ENCODE assay signal across 9 mouse cellular contexts in the genomic region with DNA sequence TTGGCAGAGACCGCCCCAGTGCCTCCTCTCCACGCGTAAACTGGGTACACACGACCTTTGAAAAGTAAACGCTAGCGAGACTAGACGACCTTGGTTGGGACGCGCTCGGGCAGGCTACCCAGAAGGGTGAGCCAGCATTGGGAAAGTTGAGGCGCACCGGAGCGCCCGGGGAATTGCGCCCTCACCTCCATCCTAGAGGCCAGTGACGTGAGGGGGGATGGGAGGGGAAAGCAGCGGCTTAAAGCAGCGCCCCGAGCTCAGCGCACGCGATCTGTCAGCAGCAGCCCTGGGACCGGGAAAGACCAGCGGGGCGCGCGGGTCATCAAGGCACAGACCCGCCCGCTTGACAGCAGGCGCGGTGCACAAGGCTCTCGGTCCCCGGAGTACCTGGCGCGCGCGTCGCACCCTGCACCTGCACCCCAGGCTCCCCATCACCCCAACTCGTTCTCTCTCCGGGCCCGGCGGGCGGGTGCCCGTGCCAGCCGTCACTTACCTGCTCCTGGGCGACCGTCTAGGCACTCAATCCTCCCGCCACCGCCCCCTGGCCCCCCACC. TPM values are rescaled to one million over a fixed set of nuclear protein-coding genes. Genes with fewer than 3 reads are reported as not detected.
DNase-seq lines count a peak whose midpoint lies in the region; ATAC-seq and TF ChIP-seq lines count a peak whose summit lies in the region.
"Had no signal": no experiment of that assay in that cellular context is flagged by ENCODE, and none has a peak within 500 bp of the region (broad histone marks: within the 10 kb centered on the region; RNA-seq: fewer than 3 reads in every experiment).

No protein-coding gene starts in this region.

- whole genome bisulfite sequencing in bone marrow, adult 2 months: 1% methylated on average over 49 of the region's 49 CpGs
- 1% methylated on average over 36 of the region's 49 CpGs for WGBS in intestine, embryonic 16.5 days
- WGBS in liver, embryonic 15.5 days (ENCODE audit: insufficient replicate concordance): under 1% methylated on average over 49 of the region's 49 CpGs
- under 1% methylated on average over 47 of the region's 49 CpGs for WGBS in neural tube, embryonic 12.5 days

- H3K4me2 ChIP-seq in intestine, embryonic 16.5 days (ENCODE audit: low read depth, low read length): peak overlapping the region; percentile 89
- H3K4me2 ChIP-seq in liver, embryonic 15.5 days: peak overlapping the region; percentile 97
- peak overlapping the region; percentile 97 for H3K4me2 ChIP-seq in neural tube, embryonic 12.5 days (replicated peaks)

- H3K27ac ChIP-seq in bone marrow, adult 2 months (ENCODE audit: control insufficient read depth, insufficient read depth, low read depth, low read length, poor library complexity): no peak overlapping the region
- peak overlapping the region; percentile 80 for H3K27ac ChIP-seq in intestine, embryonic 16.5 days (ENCODE audit: low read length)
- peak overlapping the region; percentile 66 for H3K27ac ChIP-seq in liver, embryonic 15.5 days (replicated peaks)
- H3K27ac ChIP-seq in neural tube, embryonic 12.5 days: no peak overlapping the region

- ATAC-seq in intestine, embryonic 16.5 days: peak; percentile 58
- peak; percentile 53 for ATAC-seq in liver, embryonic 15.5 days (ENCODE audit: insufficient read depth)
- peak; percentile 73 for ATAC-seq in neural tube, embryonic 12.5 days (ENCODE audit: low FRiP score, low read depth)
- ATAC-seq in erythroid progenitor cell, adult 5-6 weeks (replicated peaks; ENCODE audit: low FRiP score, poor library complexity, severe bottlenecking): no peak

- no peak for TF ChIP-seq CTCF in bone marrow, adult 2 months (IDR thresholded peaks at IDR 0.05; ENCODE audit: control insufficient read depth, insufficient read depth, low read length)

- H3K4me1 ChIP-seq in bone marrow, adult 2 months (ENCODE audit: control insufficient read depth, insufficient read depth, low read length): no peaks in the 10 kb centered on the region
- peaks cover 24% of the 10 kb centered on the region for H3K4me1 ChIP-seq in intestine, embryonic 16.5 days (ENCODE audit: control insufficient read depth, insufficient read depth, low read length)
- H3K4me1 ChIP-seq in liver, embryonic 15.5 days (replicated peaks): peaks cover 38% of the 10 kb centered on the region
- H3K4me1 ChIP-seq in neural tube, embryonic 12.5 days: peaks cover 19% of the 10 kb centered on the region

- no peaks in the 10 kb centered on the region for H3K27me3 ChIP-seq in intestine, embryonic 16.5 days (replicated peaks; ENCODE audit: control insufficient read depth, insufficient read depth, low read length)
- peaks cover 17% of the 10 kb centered on the region for H3K27me3 ChIP-seq in liver, embryonic 15.5 days
- H3K27me3 ChIP-seq in neural tube, embryonic 12.5 days (replicated peaks): no peaks in the 10 kb centered on the region

- peak overlapping the region; percentile 27 for H3K4me3 ChIP-seq in bone marrow, adult 2 months (replicated peaks; ENCODE audit: control insufficient read depth, low read depth, low read length)
- peak overlapping the region; percentile 87 for H3K4me3 ChIP-seq in intestine, embryonic 16.5 days (ENCODE audit: low read length)
- peak overlapping the region; percentile 64 for H3K4me3 ChIP-seq in liver, embryonic 15.5 days (replicated peaks)
- H3K4me3 ChIP-seq in neural tube, embryonic 12.5 days: peak overlapping the region; percentile 74

- H3K36me3 ChIP-seq in intestine, embryonic 16.5 days (ENCODE audit: control insufficient read depth, insufficient read depth, low read length): no peaks in the 10 kb centered on the region; the same call in 1 of the 2 replicates
- no peaks in the 10 kb centered on the region for H3K36me3 ChIP-seq in liver, embryonic 15.5 days (replicated peaks)
- H3K36me3 ChIP-seq in neural tube, embryonic 12.5 days: no peaks in the 10 kb centered on the region

- TF ChIP-seq POLR2A in bone marrow, adult 2 months (IDR thresholded peaks at IDR 0.05; ENCODE audit: borderline replicate concordance, control insufficient read depth, low read depth, low read length): no peak

- H3K9me3 ChIP-seq in intestine, embryonic 16.5 days (ENCODE audit: control insufficient read depth, low read length): no peaks in the 10 kb centered on the region
- no peaks in the 10 kb centered on the region for H3K9me3 ChIP-seq in liver, embryonic 15.5 days (replicated peaks)
- H3K9me3 ChIP-seq in neural tube, embryonic 12.5 days: no peaks in the 10 kb centered on the region

- H3K9ac ChIP-seq in intestine, embryonic 16.5 days (ENCODE audit: low read depth, low read length): peak overlapping the region; percentile 87
- peak overlapping the region; percentile 53 for H3K9ac ChIP-seq in liver, embryonic 15.5 days
- peak overlapping the region; percentile 79 for H3K9ac ChIP-seq in neural tube, embryonic 12.5 days

- DNase-seq in right cerebral cortex, postnatal 10 days (ENCODE audit: low spot score in 2 of 2): peak; percentile 58 to 66
- no peak for DNase-seq in right cerebral cortex, adult 18-20 months
- DNase-seq in frontal cortex, postnatal 14 days (ENCODE audit: low spot score in 2 of 2): peak; percentile 24 to 46

RNA-seq across cellular contexts. Expression of a gene that starts 0.4 kb away (rescaled TPM):
- 3.7 and 7.7 TPM in 2 replicates for polyA plus RNA-seq in bone marrow, adult 2 months (2011; ENCODE audit: insufficient read depth, insufficient read length, low replicate concordance, missing spikeins)
- polyA plus RNA-seq in intestine, embryonic 16.5 days (2015; fragmentation: Nextera tagmentation; extraction: Ambion mirVana): 27.5 and 28.7 TPM in 2 replicates
- 8.7 and 9.7 TPM in 2 replicates for polyA plus RNA-seq in liver, embryonic 15.5 days (2015; fragmentation: Nextera tagmentation; extraction: Ambion mirVana)
- 23.7 and 24.0 TPM in 2 replicates for polyA plus RNA-seq in neural tube, embryonic 12.5 days (2016; fragmentation: Nextera tagmentation; extraction: Ambion mirVana)
- total RNA-seq in erythroid progenitor cell, adult 5-6 weeks (2015; ENCODE audit: low replicate concordance): 0.42 TPM in 1 of 2 replicates, not detected in the other
- total RNA-seq in erythroid progenitor cell, adult 5-6 weeks (2017; ENCODE audit: low replicate concordance): 3.3 and 7.1 TPM in 2 replicates
- total RNA-seq: neutrophil, adult 5-6 weeks had no signal

Comparison
In these comparisons a context has a peak if more than half of its experiments do, and no peak if none do; other contexts are left out.
1. H3K27ac ChIP-seq: peak in intestine, embryonic 16.5 days (single experiment) and liver, embryonic 15.5 days (single experiment); none in bone marrow, adult 2 months (single experiment) and neural tube, embryonic 12.5 days (single experiment).
2. H3K4me3 ChIP-seq: peak in every context shown above with its lines; median percentile 87 in intestine, embryonic 16.5 days; 74 in neural tube, embryonic 12.5 days; 64 in liver, embryonic 15.5 days; 27 in bone marrow, adult 2 months.
3. Peak in every context shown above with its lines, with median percentiles within 50 percentile points of each other: H3K4me2 ChIP-seq and H3K9ac ChIP-seq.